Mouse (Mus musculus): Measurements from ENCODE around the gene Akap7. TPM values are rescaled to one million over a fixed set of nuclear protein-coding genes. Genes with fewer than 3 reads are reported as not detected.
A peak's percentile ranks its signal among the peaks of the same experiment; 100 is the strongest.

The Akap7 gene
- total RNA-seq, 2 experiments from 2014 or later: 64.9 to 65.4 TPM

DNA sequence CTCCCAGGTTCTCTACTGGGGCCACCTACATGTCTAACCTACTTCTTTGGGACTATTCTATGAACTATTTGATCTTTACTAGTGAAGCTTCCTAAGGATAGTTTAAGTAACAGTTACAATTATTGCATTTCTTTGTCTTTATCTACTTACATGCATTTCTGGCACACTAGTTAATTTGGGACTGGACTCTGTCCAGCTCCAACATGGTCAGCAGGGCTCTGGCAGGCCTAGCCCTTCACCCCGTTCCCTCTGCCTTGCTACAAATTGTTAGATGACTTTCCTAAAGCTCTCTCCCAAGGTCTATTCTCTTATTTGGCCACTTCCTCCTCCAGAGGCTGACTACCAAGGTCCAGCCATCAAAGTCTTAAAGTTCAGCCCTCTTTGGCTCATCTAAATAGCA lies 165.9 kb downstream of the Akap7 start:
- DNase-seq (ENCODE audit: low spot score in 2 of 2): no peak

DNA sequence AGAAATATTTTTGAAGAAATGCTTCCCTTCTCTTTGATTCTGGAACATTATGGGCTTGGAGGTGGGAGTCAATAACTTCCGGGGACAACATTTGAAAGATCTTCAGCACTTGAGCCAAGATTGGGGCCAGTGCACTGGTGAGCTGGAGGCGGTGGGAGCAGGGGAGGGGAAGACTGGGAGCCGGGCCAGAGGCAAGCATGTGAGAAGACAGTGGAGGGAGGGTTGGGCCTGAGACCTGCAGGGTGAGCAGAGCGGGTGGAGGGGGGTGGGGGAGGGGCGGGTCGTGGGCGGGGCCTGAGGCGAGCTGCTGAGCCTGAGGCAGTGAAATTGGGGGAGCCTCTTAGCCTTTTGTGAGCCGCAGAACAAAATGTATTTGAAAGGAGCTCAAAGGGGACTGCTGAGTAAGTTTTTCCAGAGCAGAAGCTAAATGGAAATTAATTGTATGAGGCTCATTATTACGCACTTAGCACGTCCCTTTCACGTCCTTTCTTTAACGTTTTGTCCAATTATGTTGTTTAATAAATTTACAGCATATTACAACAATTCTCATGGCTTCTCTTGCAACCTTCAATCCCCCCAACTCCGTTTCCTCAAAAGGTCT lies 167.4 kb downstream of the Akap7 start:
- no peak for DNase-seq (ENCODE audit: low spot score in 2 of 2)

DNA sequence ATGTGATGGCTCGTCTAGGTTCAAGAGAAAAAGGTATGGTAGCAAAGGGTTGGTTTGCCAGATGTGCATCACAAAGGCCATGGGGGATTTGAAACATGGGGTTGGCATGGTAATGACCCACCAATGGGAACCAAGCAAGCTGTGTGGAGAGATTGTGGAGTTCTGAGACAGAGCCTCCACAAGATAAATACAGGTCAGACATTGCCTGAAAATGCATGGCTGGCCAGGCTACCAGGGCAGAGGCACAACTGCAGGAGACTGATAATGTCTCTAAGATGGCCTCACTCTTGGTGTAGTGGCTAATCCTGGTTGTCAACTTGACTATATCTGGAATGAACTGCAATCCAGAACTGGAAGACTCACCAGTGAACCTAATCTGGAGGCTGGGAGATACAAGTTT lies 174.1 kb downstream of the Akap7 start:
- DNase-seq (ENCODE audit: low spot score in 2 of 2): no peak

DNA sequence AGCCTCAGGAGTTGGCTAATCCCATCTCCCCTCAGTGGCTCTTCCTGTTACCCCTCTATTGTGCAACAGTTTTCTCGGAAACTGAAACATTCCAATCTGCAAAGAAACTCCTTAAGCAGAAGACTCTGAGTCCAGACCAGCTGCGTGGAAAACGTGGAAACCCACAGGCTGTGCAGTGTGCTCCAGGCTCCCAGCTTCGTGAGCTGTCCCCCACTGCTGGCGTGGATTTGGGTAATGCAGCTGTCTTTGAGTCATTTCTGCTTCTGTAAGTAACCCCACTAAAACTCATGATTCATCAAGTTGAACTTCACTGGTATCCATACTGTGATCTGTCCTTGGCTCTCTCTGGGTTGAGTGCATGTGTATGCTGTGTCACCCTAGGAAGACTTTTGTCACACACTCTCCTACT lies 179.2 kb downstream of the Akap7 start:
- peak in 1 of 2 experiments; percentile 17 for DNase-seq (ENCODE audit: low spot score in 2 of 2)

DNA sequence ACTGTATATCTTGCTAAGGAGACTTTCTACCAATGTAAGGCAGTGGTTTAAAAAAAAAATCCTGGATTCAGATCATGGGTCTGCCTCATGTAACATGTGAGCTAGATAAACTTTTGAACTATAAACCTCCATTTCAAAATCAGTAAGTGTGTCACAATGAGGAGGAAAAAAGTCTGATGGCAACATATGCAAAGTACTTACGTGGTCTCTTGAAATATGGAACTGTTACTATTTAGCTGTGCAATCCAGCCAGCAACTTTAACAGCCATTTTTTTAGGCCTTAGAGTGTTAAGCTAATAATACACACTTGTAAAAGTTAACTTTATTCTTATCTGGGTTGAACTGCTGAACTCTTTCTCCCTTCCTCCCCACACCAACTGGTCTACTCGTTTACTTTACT lies 181.6 kb downstream of the Akap7 start:
- no peak for DNase-seq (ENCODE audit: low spot score in 2 of 2)

DNA sequence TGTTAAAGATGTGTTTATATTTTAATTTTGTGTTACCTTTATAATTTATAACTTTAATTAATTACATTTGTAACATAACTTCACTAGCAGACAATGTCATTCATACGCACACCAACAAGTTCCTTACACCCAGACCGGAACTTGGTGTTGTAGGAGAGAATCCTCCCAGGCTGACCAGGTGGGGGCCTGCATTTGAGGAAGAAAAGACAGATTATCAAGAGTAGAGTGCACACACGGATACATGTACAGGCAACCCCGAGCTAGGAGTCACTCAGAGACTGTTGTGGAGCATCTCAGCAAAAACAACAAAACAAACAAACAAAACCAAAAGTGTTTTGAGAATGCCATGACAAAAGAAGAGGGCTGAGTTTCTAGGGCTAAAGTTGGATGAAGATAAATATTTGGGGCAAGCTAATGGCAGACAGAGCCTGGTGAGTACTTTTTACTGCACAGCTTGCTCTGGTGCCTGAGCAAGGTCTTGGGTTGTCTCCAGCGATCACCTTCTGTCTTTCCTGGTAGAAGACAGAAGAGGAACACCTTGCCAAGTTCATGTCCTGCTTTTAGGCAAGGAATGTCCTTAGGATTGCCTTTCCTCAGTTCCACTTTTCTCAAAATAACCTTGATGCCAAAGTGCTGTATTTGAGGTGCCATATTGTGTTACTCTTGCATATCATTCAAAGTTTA lies 186.7 kb downstream of the Akap7 start:
- DNase-seq (ENCODE audit: low spot score in 2 of 2): no peak

Other genes with a start within 250 kb of the Akap7 start
- gene Epb41l2, start 51.9 kb upstream of the Akap7 start, total RNA-seq (2021): 10 to 100 TPM; 49.6 to 94.7 TPM
- gene Smlr1, start 228.4 kb upstream of the Akap7 start, total RNA-seq (2021): not detected

All from adrenal gland, adult 18-20 months (tissue).